Comparison of ENCODE assay signal across 9 mouse cellular contexts in the genomic region with DNA sequence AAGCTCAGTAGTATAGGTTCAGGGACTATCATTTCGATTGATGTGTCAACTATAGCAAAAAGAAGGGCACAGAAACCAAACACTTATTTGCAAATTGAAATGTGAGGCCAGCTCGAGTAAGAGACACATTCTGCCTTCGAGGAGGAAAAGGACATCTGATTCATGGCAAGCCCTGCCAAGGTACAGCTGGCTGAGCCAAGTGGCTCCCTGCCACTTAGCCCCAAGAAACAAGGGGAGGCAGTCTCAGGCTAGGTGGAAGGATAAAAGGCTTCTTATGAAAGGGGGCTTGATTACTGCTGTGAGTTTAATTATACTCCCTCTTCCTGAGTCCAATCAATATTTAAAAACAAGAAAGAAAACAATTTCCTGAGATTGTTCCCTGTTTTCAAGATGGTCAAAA.
DNase-seq lines count a peak whose midpoint lies in the region; ATAC-seq lines count a peak whose summit lies in the region.
"Had no signal": no experiment of that assay in that cellular context is flagged by ENCODE, and none has a peak within 500 bp of the region (broad histone marks: within the 10 kb centered on the region; RNA-seq: fewer than 3 reads in every experiment).

No protein-coding gene starts in this region.

- H3K4me1 ChIP-seq in forebrain, embryonic 13.5 days: 0 out of 2 replicates have a peak, but pooled peaks cover 6% of the 10 kb centered on the region
- no peaks in the 10 kb centered on the region for H3K4me1 ChIP-seq in forebrain, embryonic 12.5 days
- H3K4me1 ChIP-seq in lung, embryonic 15.5 days: peaks cover 23% of the 10 kb centered on the region

- H3K36me3 ChIP-seq in forebrain, embryonic 13.5 days (ENCODE audit: poor library complexity, severe bottlenecking): no peaks in the 10 kb centered on the region
- H3K36me3 ChIP-seq in forebrain, embryonic 12.5 days (replicated peaks): no peaks in the 10 kb centered on the region
- no peaks in the 10 kb centered on the region for H3K36me3 ChIP-seq in lung, embryonic 15.5 days

- no peaks in the 10 kb centered on the region for H3K9me3 ChIP-seq in forebrain, embryonic 13.5 days (replicated peaks)
- H3K9me3 ChIP-seq in forebrain, embryonic 12.5 days: no peaks in the 10 kb centered on the region
- no peaks in the 10 kb centered on the region for H3K9me3 ChIP-seq in lung, embryonic 15.5 days

- peak; percentile 12 for DNase-seq in ovary, adult 18-20 months (ENCODE audit: low spot score)
- no peak for DNase-seq in ovary, postnatal 10 days (ENCODE audit: low spot score)
- DNase-seq in heart, postnatal 14 days: peak; percentile 46 to 65
- no peak for DNase-seq in urinary bladder, postnatal 10 days (ENCODE audit: low spot score)

- H3K4me3 ChIP-seq in forebrain, embryonic 13.5 days: no peak overlapping the region
- no peak overlapping the region for H3K4me3 ChIP-seq in forebrain, embryonic 12.5 days (replicated peaks)
- no peak overlapping the region for H3K4me3 ChIP-seq in lung, embryonic 15.5 days
- H3K4me3 ChIP-seq: myocyte had no signal

- WGBS in forebrain, embryonic 13.5 days: 33% methylated on average over 3 of the region's 3 CpGs
- 52% methylated on average over 3 of the region's 3 CpGs for WGBS in forebrain, embryonic 12.5 days
- 25% methylated on average over 3 of the region's 3 CpGs for WGBS in lung, embryonic 15.5 days

- no peak overlapping the region for H3K4me2 ChIP-seq in forebrain, embryonic 13.5 days
- H3K4me2 ChIP-seq in forebrain, embryonic 12.5 days: no peak overlapping the region
- no peak overlapping the region for H3K4me2 ChIP-seq in lung, embryonic 15.5 days

- H3K9ac ChIP-seq in forebrain, embryonic 13.5 days: no peak overlapping the region
- H3K9ac ChIP-seq in forebrain, embryonic 12.5 days: no peak overlapping the region
- no peak overlapping the region for H3K9ac ChIP-seq in lung, embryonic 15.5 days

- no peak overlapping the region for H3K27ac ChIP-seq in forebrain, embryonic 13.5 days
- no peak overlapping the region for H3K27ac ChIP-seq in forebrain, embryonic 12.5 days
- peak overlapping the region; percentile 63; the same call in 1 of the 2 replicates for H3K27ac ChIP-seq in lung, embryonic 15.5 days

- peak; percentile 70; the same call in 1 of the 2 replicates for ATAC-seq in forebrain, embryonic 13.5 days
- ATAC-seq in forebrain, embryonic 12.5 days (ENCODE audit: low FRiP score): no peak
- no peak for ATAC-seq in lung, embryonic 15.5 days (ENCODE audit: borderline replicate concordance, extremely low read depth, low FRiP score, low TSS enrichment)
- no peak for ATAC-seq in megakaryocyte, adult 5-6 weeks (ENCODE audit: poor library complexity, severe bottlenecking)

- intact Hi-C loops in heart, postnatal 14 days (cut with DNase I): no loop called here

- H3K27me3 ChIP-seq in forebrain, embryonic 13.5 days: no peaks in the 10 kb centered on the region
- H3K27me3 ChIP-seq in forebrain, embryonic 12.5 days: no peaks in the 10 kb centered on the region
- no peaks in the 10 kb centered on the region for H3K27me3 ChIP-seq in lung, embryonic 15.5 days

Comparison
In these comparisons a context has a peak if more than half of its experiments do, and no peak if none do; other contexts are left out.
1. DNase-seq: peak in ovary, adult 18-20 months (single experiment) and heart, postnatal 14 days (2 of 2); none in ovary, postnatal 10 days (single experiment) and urinary bladder, postnatal 10 days (single experiment).